Mouse (Mus musculus) testis, adult 2 months (tissue): ENCODE results near the gene Pih1d1.

Source experiments
- CTCF ChIP-seq: fragments of 200-500 bp; IDR thresholded peaks from 2 replicates; pipeline ENCODE4 v1.5.1; 2012; ENCODE audit warnings: low read depth, mild to moderate bottlenecking, inconsistent platforms, low read length, moderate library complexity; ENCODE audit not compliant: control insufficient read depth, insufficient read depth, insufficient replicate concordance
- POLR2A ChIP-seq: fragments of 200-500 bp; IDR thresholded peaks from 2 replicates; pipeline ENCODE4 v1.6.1; 2012; ENCODE audit warnings: low read depth, mild to moderate bottlenecking, inconsistent platforms, low read length, moderate library complexity; ENCODE audit not compliant: control insufficient read depth

DNA sequence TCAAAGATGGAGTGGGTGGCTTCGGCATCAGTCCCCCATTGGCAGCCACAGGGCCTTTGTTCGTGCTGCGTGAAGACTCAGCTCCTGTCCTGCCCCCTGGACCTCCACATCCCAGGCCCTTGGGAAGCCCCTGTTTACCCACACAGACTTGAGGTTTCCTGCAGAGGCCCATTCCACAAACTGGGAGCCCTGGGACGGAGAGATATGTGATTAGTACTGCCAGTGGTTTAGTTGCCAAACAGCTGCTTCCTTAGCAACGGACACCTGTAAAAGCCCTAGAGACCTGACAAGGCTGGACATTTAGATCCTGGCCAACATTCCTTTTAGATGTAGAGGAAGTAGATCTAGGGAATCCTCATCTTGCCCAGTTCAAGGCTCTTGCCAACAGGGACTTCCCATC, 12.2 kb upstream of the Pih1d1 start:
- TF ChIP-seq CTCF, result no peak
- TF ChIP-seq POLR2A, result no peak
